Mouse (Mus musculus): Measurements from ENCODE around the gene Aaed1. TPM values are rescaled to one million over a fixed set of nuclear protein-coding genes. Genes with fewer than 3 reads are reported as not detected.
"Not testable (repeated sequence)": the region's sequence is repeated elsewhere in the genome, so short reads cannot be mapped to it uniquely, and the experiment has no call there.

Gene Aaed1
- polyA plus RNA-seq, 1 experiment, result 15.5 TPM

DNA sequence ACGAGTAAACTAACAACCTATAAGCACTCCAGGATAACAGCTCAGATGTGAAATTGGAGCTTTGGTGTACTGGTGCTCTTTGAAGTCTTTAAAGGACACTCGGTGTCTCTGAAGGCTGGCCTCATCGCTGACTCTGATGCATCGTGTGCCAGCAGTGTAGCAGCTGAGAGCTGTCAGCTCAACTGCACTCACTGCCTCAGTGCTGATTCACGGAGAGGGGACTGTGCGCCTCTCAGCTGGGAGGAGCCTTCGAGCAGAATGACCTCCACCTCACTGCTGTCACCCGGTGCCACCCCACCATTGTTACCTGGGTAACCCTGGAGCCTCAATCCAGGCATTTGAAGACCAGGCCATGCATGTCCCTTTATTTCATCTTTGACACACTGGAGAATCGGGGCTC, 45.4 kb downstream of the Aaed1 start:
- H3K27me3 ChIP-seq (ENCODE audit: control insufficient read depth, insufficient read depth, low read length, poor library complexity, severe bottlenecking), result no peaks in the 10 kb centered on the region
- H3K36me3 ChIP-seq (ENCODE audit: control insufficient read depth, insufficient read depth, low read length, poor library complexity, severe bottlenecking), result no peaks in the 10 kb centered on the region
- H3K4me1 ChIP-seq (ENCODE audit: control insufficient read depth, insufficient read depth, low read length), result no peaks in the 10 kb centered on the region
- no peak overlapping the region for H3K27ac ChIP-seq (ENCODE audit: insufficient read depth, low read length)
- no peaks in the 10 kb centered on the region for H3K9me3 ChIP-seq (replicated peaks; ENCODE audit: control insufficient read depth, insufficient read depth, low read length, poor library complexity, severe bottlenecking)
- TF ChIP-seq EP300 (IDR thresholded peaks at IDR 0.05; ENCODE audit: insufficient read depth, low read depth, low read length) (no peak), CTCF (IDR thresholded peaks at IDR 0.05; ENCODE audit: low read depth, low read length) (no peak), POLR2A (IDR thresholded peaks at IDR 0.05; ENCODE audit: insufficient read depth, low read length) (no peak)
- no peak overlapping the region for H3K4me3 ChIP-seq (ENCODE audit: low read depth, low read length)
- no peak overlapping the region for H3K9ac ChIP-seq (ENCODE audit: low read depth, poor library complexity, severe bottlenecking)

DNA sequence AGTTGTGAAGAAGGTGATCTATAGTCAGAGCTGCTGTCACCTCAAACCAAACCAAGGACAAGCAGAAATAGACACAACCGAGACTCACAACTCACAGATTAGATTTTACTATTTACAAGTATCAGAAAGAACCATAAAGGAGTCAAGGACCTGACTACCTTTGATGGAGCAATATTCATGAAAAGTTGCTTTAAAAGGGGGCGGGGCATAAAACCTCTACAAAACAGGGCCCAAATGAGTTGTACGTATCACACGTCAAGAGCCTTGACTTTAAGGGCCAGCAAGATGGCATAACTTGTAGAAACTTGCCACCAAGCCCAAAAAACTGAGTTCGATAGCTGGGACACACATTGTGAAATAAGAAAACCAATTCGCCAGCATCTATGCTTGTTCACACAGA, 47.9 kb downstream of the Aaed1 start:
- Histone ChIP-seq H3K27me3 (ENCODE audit: control insufficient read depth, insufficient read depth, low read length, poor library complexity, severe bottlenecking) (no peaks in the 10 kb centered on the region; the same call in 1 of the 2 replicates), H3K4me3 (ENCODE audit: low read depth, low read length) (no peak overlapping the region)
- no peak for TF ChIP-seq EP300 (IDR thresholded peaks at IDR 0.05; ENCODE audit: insufficient read depth, low read depth, low read length)
- TF ChIP-seq CTCF (IDR thresholded peaks at IDR 0.05; ENCODE audit: low read depth, low read length), result no peak
- no peak for TF ChIP-seq POLR2A (IDR thresholded peaks at IDR 0.05; ENCODE audit: insufficient read depth, low read length)

DNA sequence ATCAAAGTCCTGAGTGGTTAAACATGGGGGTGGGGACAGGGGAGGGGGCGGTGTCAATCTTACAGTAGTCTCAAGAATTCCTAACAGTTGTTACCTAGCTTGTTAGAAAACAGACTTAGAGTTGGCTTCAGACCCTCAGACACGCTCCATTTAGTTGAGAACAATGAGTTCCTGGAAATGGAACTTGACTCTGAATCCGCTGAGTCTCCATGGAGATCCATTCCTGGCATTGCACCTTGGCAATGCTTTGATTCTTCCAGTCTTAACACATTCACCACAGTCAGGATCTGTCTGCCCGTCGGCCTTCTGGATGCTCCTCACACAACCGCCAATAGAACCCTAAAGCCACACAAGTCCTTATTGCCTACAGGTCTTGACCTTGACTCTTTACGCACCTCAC, 52.6 kb downstream of the Aaed1 start:
- Histone ChIP-seq H3K9ac (ENCODE audit: low read depth, poor library complexity, severe bottlenecking) (no peak overlapping the region), H3K36me3 (ENCODE audit: control insufficient read depth, insufficient read depth, low read length, poor library complexity, severe bottlenecking) (no peaks in the 10 kb centered on the region), H3K27me3 (ENCODE audit: control insufficient read depth, insufficient read depth, low read length, poor library complexity, severe bottlenecking) (no peaks in the 10 kb centered on the region; the same call in 1 of the 2 replicates), H3K27ac (ENCODE audit: insufficient read depth, low read length) (no peak overlapping the region), H3K9me3 (replicated peaks; ENCODE audit: control insufficient read depth, insufficient read depth, low read length, poor library complexity, severe bottlenecking) (no peaks in the 10 kb centered on the region), H3K4me1 (ENCODE audit: control insufficient read depth, insufficient read depth, low read length) (no peaks in the 10 kb centered on the region), H3K4me3 (ENCODE audit: low read depth, low read length) (no peak overlapping the region)
- TF ChIP-seq EP300 (IDR thresholded peaks at IDR 0.05; ENCODE audit: insufficient read depth, low read depth, low read length) (no peak), CTCF (IDR thresholded peaks at IDR 0.05; ENCODE audit: low read depth, low read length) (no peak), POLR2A (IDR thresholded peaks at IDR 0.05; ENCODE audit: insufficient read depth, low read length) (no peak)

More for the DNA sequence above, 47.9 kb downstream of the Aaed1 start:
- no peaks in the 10 kb centered on the region for H3K36me3 ChIP-seq (ENCODE audit: control insufficient read depth, insufficient read depth, low read length, poor library complexity, severe bottlenecking)
- H3K9me3 ChIP-seq (replicated peaks; ENCODE audit: control insufficient read depth, insufficient read depth, low read length, poor library complexity, severe bottlenecking), result no peaks in the 10 kb centered on the region
- H3K4me1 ChIP-seq (ENCODE audit: control insufficient read depth, insufficient read depth, low read length), result no peaks in the 10 kb centered on the region
- no peak overlapping the region for H3K27ac ChIP-seq (ENCODE audit: insufficient read depth, low read length)
- no peak overlapping the region for H3K9ac ChIP-seq (ENCODE audit: low read depth, poor library complexity, severe bottlenecking)

DNA sequence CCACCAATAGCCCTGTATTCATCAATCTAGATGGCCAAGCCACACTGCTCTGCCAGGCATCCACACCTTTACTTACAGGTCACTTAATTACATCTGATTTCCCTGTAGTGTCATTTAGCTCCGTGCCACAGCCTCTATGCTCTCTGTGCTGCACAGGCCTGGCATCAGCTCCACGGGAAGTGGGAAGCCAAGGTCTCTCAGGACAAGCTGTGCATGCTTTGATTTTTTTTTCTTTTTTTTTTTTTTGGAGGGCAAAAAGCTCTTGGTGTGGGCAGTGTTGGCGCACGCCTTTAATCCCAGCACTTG, 54.0 kb downstream of the Aaed1 start:
- Histone ChIP-seq H3K4me3 (ENCODE audit: low read depth, low read length) (no peak overlapping the region), H3K9me3 (replicated peaks; ENCODE audit: control insufficient read depth, insufficient read depth, low read length, poor library complexity, severe bottlenecking) (no peaks in the 10 kb centered on the region), H3K9ac (ENCODE audit: low read depth, poor library complexity, severe bottlenecking) (no peak overlapping the region), H3K4me1 (ENCODE audit: control insufficient read depth, insufficient read depth, low read length) (no peaks in the 10 kb centered on the region), H3K36me3 (ENCODE audit: control insufficient read depth, insufficient read depth, low read length, poor library complexity, severe bottlenecking) (no peaks in the 10 kb centered on the region), H3K27me3 (ENCODE audit: control insufficient read depth, insufficient read depth, low read length, poor library complexity, severe bottlenecking) (no peaks in the 10 kb centered on the region; the same call in 1 of the 2 replicates), H3K27ac (ENCODE audit: insufficient read depth, low read length) (0 out of 2 replicates have a peak overlapping the region, but pooled peaks have one; percentile 1)
- no peak for TF ChIP-seq EP300 (IDR thresholded peaks at IDR 0.05; ENCODE audit: insufficient read depth, low read depth, low read length)
- TF ChIP-seq POLR2A (IDR thresholded peaks at IDR 0.05; ENCODE audit: insufficient read depth, low read length), result no peak
- TF ChIP-seq CTCF (IDR thresholded peaks at IDR 0.05; ENCODE audit: low read depth, low read length), result no peak

DNA sequence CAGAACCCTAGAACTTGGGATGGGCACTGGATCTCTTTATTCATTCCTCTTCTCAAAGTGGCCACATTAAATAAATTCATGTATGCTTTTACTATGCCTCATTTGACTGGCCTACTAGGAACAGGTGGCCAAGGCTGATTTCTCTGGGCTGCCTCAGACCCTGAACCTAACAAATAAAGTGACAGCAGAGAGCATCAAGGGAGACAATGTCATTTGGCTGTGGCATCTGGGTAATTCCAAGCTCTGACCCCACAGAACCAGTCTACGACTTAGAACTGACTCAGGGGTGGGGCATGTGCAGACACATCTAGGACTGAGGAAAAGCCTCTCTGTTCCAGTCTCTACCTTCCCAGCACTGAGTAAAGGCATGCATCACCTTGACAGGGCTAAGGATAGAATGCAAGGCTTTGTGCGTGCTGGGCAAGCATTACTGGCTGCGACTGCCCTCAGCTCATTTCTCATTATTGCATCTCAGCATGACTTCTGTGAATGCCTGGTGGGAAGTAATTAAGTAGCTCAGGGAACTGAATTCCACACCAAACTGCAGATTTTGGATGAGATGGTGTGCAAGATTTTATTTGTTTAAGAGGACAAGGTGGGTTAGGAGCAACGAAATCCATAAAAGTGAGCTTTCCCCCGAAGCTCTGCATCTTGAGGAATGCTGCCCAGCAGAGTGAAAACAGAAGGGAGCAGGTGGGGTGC, 54.5 kb downstream of the Aaed1 start:
- TF ChIP-seq EP300 (IDR thresholded peaks at IDR 0.05; ENCODE audit: insufficient read depth, low read depth, low read length), result no peak
- Histone ChIP-seq H3K4me3 (ENCODE audit: low read depth, low read length) (no peak overlapping the region), H3K9ac (ENCODE audit: low read depth, poor library complexity, severe bottlenecking) (no peak overlapping the region), H3K27me3 (ENCODE audit: control insufficient read depth, insufficient read depth, low read length, poor library complexity, severe bottlenecking) (no peaks in the 10 kb centered on the region; the same call in 1 of the 2 replicates), H3K9me3 (replicated peaks; ENCODE audit: control insufficient read depth, insufficient read depth, low read length, poor library complexity, severe bottlenecking) (no peaks in the 10 kb centered on the region), H3K4me1 (ENCODE audit: control insufficient read depth, insufficient read depth, low read length) (no peaks in the 10 kb centered on the region), H3K36me3 (ENCODE audit: control insufficient read depth, insufficient read depth, low read length, poor library complexity, severe bottlenecking) (no peaks in the 10 kb centered on the region), H3K27ac (ENCODE audit: insufficient read depth, low read length) (0 out of 2 replicates have a peak overlapping the region, but pooled peaks have one; percentile 1)

DNA sequence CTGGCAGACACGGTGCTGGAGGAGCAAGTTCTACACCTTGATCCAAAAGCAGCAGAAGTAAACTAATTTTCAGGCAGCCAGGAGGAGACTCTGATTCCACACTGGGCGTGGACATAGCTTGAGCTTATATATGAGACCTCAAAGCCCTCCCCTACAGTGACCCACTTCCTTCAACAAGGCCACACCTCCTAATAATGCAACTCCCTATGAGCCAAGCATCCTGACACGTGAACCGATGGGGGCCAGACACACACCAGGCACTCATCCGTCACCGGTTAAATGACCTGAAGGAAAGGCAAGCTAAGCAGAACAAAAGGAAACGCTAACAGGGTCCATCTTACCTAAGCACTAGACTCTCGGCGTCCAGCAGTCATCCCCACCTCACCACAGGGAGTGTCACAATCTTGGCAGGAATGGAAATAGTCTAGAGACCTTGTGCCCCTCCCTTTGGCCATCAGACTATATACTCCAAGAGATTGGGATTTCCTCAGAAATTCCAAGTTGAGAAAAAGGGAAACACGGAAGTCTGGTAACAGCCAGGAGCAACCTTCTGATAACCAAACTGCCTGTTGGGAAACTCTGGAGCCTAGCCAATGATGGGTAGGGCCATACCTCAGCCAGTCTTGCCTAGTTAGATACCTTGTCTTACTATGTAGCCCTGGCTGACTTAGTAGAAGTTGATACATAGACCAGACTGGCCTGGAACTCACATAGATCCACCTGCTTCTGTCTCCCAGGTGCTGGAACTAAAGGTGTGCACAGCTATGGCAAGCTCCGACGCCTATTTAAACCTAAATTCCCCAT, 55.3 kb downstream of the Aaed1 start:
- no peak overlapping the region for H3K4me3 ChIP-seq (ENCODE audit: low read depth, low read length)
- no peaks in the 10 kb centered on the region; the same call in 1 of the 2 replicates for H3K27me3 ChIP-seq (ENCODE audit: control insufficient read depth, insufficient read depth, low read length, poor library complexity, severe bottlenecking)
- H3K9ac ChIP-seq (ENCODE audit: low read depth, poor library complexity, severe bottlenecking), result no peak overlapping the region
- no peaks in the 10 kb centered on the region for H3K4me1 ChIP-seq (ENCODE audit: control insufficient read depth, insufficient read depth, low read length)
- H3K36me3 ChIP-seq (ENCODE audit: control insufficient read depth, insufficient read depth, low read length, poor library complexity, severe bottlenecking), result no peaks in the 10 kb centered on the region
- no peaks in the 10 kb centered on the region for H3K9me3 ChIP-seq (replicated peaks; ENCODE audit: control insufficient read depth, insufficient read depth, low read length, poor library complexity, severe bottlenecking)
- no peak overlapping the region for H3K27ac ChIP-seq (ENCODE audit: insufficient read depth, low read length)
- TF ChIP-seq POLR2A (IDR thresholded peaks at IDR 0.05; ENCODE audit: insufficient read depth, low read length) (no peak), CTCF (IDR thresholded peaks at IDR 0.05; ENCODE audit: low read depth, low read length) (no peak), EP300 (IDR thresholded peaks at IDR 0.05; ENCODE audit: insufficient read depth, low read depth, low read length) (no peak)

DNA sequence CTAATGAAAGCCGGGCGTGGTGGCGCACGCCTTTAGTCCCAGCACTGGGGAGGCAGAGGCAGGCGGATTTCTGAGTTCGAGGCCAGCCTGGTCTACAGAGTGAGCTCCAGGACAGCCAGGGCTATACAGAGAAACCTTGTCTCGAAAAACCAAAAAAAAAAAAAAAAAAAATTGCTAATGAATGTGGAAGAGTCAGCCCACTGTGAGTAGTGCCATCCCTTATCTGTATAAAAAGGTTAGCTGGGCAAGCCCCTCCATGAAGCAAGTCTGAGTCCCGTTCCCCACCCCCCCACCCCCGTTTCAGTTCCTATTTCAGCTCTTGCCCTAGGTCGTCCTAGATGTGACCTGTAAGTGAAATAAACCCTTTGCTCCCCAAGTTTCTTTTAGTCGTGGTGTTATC, 58.3 kb downstream of the Aaed1 start:
- H3K36me3 ChIP-seq (ENCODE audit: control insufficient read depth, insufficient read depth, low read length, poor library complexity, severe bottlenecking); H3K27me3 ChIP-seq (ENCODE audit: control insufficient read depth, insufficient read depth, low read length, poor library complexity, severe bottlenecking); H3K9me3 ChIP-seq (replicated peaks; ENCODE audit: control insufficient read depth, insufficient read depth, low read length, poor library complexity, severe bottlenecking); H3K4me3 ChIP-seq (ENCODE audit: low read depth, low read length); H3K27ac ChIP-seq (ENCODE audit: insufficient read depth, low read length); H3K4me1 ChIP-seq (ENCODE audit: control insufficient read depth, insufficient read depth, low read length); H3K9ac ChIP-seq (ENCODE audit: low read depth, poor library complexity, severe bottlenecking): not testable (repeated sequence)
